Mouse (Mus musculus): Measurements from ENCODE around the gene Wrb. TPM values are rescaled to one million over a fixed set of nuclear protein-coding genes. Genes with fewer than 3 reads are reported as not detected.

The Wrb gene
- polyA plus RNA-seq, 1 experiment = 79.6 TPM

- TF ChIP-seq POLR2A (IDR thresholded peaks at IDR 0.05; ENCODE audit: extremely low read depth, insufficient read depth, low read length) (no peak), CTCF (IDR thresholded peaks at IDR 0.05; ENCODE audit: extremely low read depth, insufficient read depth, low read length) (no peak)
- peaks cover 5% of the 10 kb centered on the region for H3K4me1 ChIP-seq (ENCODE audit: control insufficient read depth, insufficient read depth, low read length)
- H3K4me3 ChIP-seq (ENCODE audit: insufficient read depth, low read length) = no peak overlapping the region
- H3K27ac ChIP-seq (ENCODE audit: insufficient read depth, low read length) = no peak overlapping the region
Observed at GRCm38 (mm10) chr16:96154476-96154875, 9.3 kb downstream of the Wrb start.

DNA sequence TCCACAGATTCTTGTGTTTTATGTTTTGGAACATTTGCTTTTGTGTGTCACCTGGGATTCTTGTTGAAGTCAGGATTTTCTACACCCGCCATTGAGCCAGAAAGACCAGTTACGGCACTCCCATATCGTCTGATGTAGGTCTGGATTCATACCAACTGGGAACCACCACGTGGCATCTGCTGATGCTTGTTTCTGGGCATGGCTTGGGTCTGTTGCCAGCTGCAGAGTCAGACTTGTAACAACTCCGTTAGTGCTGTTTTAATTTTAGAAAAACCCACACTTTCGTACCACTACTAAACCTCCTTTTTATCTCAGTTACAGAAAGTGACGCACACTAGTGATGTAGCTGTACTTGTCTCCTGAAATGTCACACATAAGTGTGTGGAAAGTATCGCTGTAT is 10.8 kb downstream of the Wrb start:
- no peak overlapping the region for H3K4me3 ChIP-seq (ENCODE audit: insufficient read depth, low read length)
- TF ChIP-seq POLR2A (IDR thresholded peaks at IDR 0.05; ENCODE audit: extremely low read depth, insufficient read depth, low read length) = no peak
- no peak for TF ChIP-seq CTCF (IDR thresholded peaks at IDR 0.05; ENCODE audit: extremely low read depth, insufficient read depth, low read length)
- H3K4me1 ChIP-seq (ENCODE audit: control insufficient read depth, insufficient read depth, low read length) = peaks cover 5% of the 10 kb centered on the region
- no peak overlapping the region for H3K27ac ChIP-seq (ENCODE audit: insufficient read depth, low read length)

- Histone ChIP-seq H3K4me3 (ENCODE audit: insufficient read depth, low read length) (no peak overlapping the region), H3K4me1 (ENCODE audit: control insufficient read depth, insufficient read depth, low read length) (peaks cover 5% of the 10 kb centered on the region), H3K27ac (ENCODE audit: insufficient read depth, low read length) (no peak overlapping the region)
- TF ChIP-seq POLR2A (IDR thresholded peaks at IDR 0.05; ENCODE audit: extremely low read depth, insufficient read depth, low read length) (peak; percentile 19; the same call in 1 of the 2 replicates), CTCF (IDR thresholded peaks at IDR 0.05; ENCODE audit: extremely low read depth, insufficient read depth, low read length) (no peak)
Observed at GRCm38 (mm10) chr16:96157171-96157570, 12.0 kb downstream of the Wrb start.

- Histone ChIP-seq H3K4me1 (ENCODE audit: control insufficient read depth, insufficient read depth, low read length) (peaks cover 5% of the 10 kb centered on the region), H3K4me3 (ENCODE audit: insufficient read depth, low read length) (0 out of 2 replicates have a peak overlapping the region, but pooled peaks have one; percentile 7), H3K27ac (ENCODE audit: insufficient read depth, low read length) (no peak overlapping the region)
- no peak for TF ChIP-seq CTCF (IDR thresholded peaks at IDR 0.05; ENCODE audit: extremely low read depth, insufficient read depth, low read length)
- TF ChIP-seq POLR2A (IDR thresholded peaks at IDR 0.05; ENCODE audit: extremely low read depth, insufficient read depth, low read length) = no peak
Observed at GRCm38 (mm10) chr16:96158511-96159080, 13.4 kb downstream of the Wrb start.

DNA sequence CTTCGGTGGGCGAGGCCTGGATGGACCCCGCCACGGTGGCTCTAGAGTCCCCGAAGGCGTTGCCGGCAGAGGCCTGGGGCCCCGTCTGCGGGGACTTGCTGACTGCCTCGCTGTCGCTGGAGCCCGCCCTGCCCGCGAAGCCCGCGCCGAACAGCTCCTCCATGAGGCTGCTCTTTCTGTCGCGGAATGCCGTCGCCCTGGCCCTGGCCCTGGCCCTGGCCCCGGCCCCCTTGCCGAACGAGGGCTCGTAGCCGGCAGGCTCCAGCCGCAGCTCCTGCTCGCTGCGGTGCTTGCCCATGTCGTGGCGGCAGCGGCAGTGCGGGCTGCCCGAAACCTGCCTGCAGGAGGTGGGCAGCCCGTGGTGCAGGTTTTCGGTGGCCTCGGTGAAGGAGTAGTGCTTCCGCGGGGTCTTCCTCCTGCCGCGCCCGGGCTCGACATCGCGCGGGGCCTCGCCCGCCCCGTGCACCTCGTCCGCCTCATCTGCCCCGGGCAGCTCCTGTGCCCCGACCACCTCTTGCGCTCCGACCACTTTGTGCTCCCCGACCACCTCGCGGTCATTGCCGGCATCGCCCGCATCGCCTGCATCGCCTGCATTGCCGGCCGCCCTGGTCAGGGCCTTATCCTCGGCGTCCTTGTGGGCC is 14.0 kb downstream of the Wrb start:
- Histone ChIP-seq H3K4me1 (ENCODE audit: control insufficient read depth, insufficient read depth, low read length) (peaks cover 5% of the 10 kb centered on the region), H3K27ac (ENCODE audit: insufficient read depth, low read length) (0 out of 2 replicates have a peak overlapping the region, but pooled peaks have one; percentile 16), H3K4me3 (ENCODE audit: insufficient read depth, low read length) (peak overlapping the region; percentile 7; the same call in 1 of the 2 replicates)
- TF ChIP-seq POLR2A (IDR thresholded peaks at IDR 0.05; ENCODE audit: extremely low read depth, insufficient read depth, low read length) (no peak), CTCF (IDR thresholded peaks at IDR 0.05; ENCODE audit: extremely low read depth, insufficient read depth, low read length) (no peak)

DNA sequence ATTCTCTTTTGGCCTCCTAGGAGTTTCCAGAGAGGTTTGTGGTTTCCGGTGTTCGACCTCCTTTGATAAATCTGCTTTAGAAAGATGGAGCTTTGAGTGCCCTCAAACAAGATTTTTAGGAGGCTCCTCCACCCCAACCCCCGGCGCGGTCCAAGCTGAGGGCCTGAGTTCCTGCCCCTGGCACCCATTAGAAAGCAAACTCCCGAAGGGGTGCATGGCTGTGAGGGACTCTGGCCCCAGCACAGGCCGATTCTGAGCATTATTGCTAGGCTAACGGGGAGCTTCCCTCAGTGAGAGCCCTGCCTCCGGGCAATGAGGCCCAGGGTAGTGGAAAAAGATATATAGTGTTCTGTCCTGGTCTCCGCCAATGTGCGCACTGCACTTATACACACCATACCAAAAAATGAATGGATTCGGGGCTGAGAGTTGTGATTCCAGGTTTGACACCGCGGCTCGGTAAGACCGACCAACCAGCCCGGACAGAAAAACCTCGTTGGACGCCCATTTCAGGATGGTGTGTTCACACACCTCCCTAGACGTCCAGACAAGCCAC is 14.7 kb downstream of the Wrb start:
- Histone ChIP-seq H3K27ac (ENCODE audit: insufficient read depth, low read length) (no peak overlapping the region), H3K4me1 (ENCODE audit: control insufficient read depth, insufficient read depth, low read length) (peaks cover 5% of the 10 kb centered on the region), H3K4me3 (ENCODE audit: insufficient read depth, low read length) (0 out of 2 replicates have a peak overlapping the region, but pooled peaks have one; percentile 7)
- no peak for TF ChIP-seq CTCF (IDR thresholded peaks at IDR 0.05; ENCODE audit: extremely low read depth, insufficient read depth, low read length)
- no peak for TF ChIP-seq POLR2A (IDR thresholded peaks at IDR 0.05; ENCODE audit: extremely low read depth, insufficient read depth, low read length)

- Histone ChIP-seq H3K4me3 (ENCODE audit: insufficient read depth, low read length) (no peak overlapping the region), H3K27ac (ENCODE audit: insufficient read depth, low read length) (no peak overlapping the region), H3K4me1 (ENCODE audit: control insufficient read depth, insufficient read depth, low read length) (peaks cover 5% of the 10 kb centered on the region)
- TF ChIP-seq CTCF (IDR thresholded peaks at IDR 0.05; ENCODE audit: extremely low read depth, insufficient read depth, low read length) (no peak), POLR2A (IDR thresholded peaks at IDR 0.05; ENCODE audit: extremely low read depth, insufficient read depth, low read length) (no peak)
Observed at GRCm38 (mm10) chr16:96160927-96161326, 15.7 kb downstream of the Wrb start.

- Histone ChIP-seq H3K27ac (ENCODE audit: insufficient read depth, low read length) (no peak overlapping the region), H3K4me1 (ENCODE audit: control insufficient read depth, insufficient read depth, low read length) (peaks cover 5% of the 10 kb centered on the region), H3K4me3 (ENCODE audit: insufficient read depth, low read length) (no peak overlapping the region)
- no peak for TF ChIP-seq POLR2A (IDR thresholded peaks at IDR 0.05; ENCODE audit: extremely low read depth, insufficient read depth, low read length)
- no peak for TF ChIP-seq CTCF (IDR thresholded peaks at IDR 0.05; ENCODE audit: extremely low read depth, insufficient read depth, low read length)
Observed at GRCm38 (mm10) chr16:96161336-96161735, 16.1 kb downstream of the Wrb start.

GRCm38 (mm10) chr16:96165723-96166264 is 20.6 kb downstream of the Wrb start:
- TF ChIP-seq CTCF (IDR thresholded peaks at IDR 0.05; ENCODE audit: extremely low read depth, insufficient read depth, low read length) (no peak), POLR2A (IDR thresholded peaks at IDR 0.05; ENCODE audit: extremely low read depth, insufficient read depth, low read length) (no peak)
- no peaks in the 10 kb centered on the region for H3K4me1 ChIP-seq (ENCODE audit: control insufficient read depth, insufficient read depth, low read length)
- no peak overlapping the region for H3K4me3 ChIP-seq (ENCODE audit: insufficient read depth, low read length)
- H3K27ac ChIP-seq (ENCODE audit: insufficient read depth, low read length) = no peak overlapping the region

Measured in cortical plate, adult 2 months (tissue).